Mouse (Mus musculus) embryonic fibroblast, embryonic 13.5 days (primary cell): ENCODE results near the gene Anks1b.

ENCODE experiments used
- CTCF ChIP-seq: IDR thresholded peaks from 2 replicates; pipeline ENCODE4 v1.5.1; 2011; ENCODE audit warnings: mild to moderate bottlenecking, control low read depth, low read length, moderate library complexity, borderline replicate concordance; ENCODE audit not compliant: insufficient read depth
- POLR2A ChIP-seq: IDR thresholded peaks from 2 replicates; pipeline ENCODE4 v1.6.1; 2011; ENCODE audit warnings: low read depth, mild to moderate bottlenecking, control low read depth, low read length, moderate library complexity

DNA sequence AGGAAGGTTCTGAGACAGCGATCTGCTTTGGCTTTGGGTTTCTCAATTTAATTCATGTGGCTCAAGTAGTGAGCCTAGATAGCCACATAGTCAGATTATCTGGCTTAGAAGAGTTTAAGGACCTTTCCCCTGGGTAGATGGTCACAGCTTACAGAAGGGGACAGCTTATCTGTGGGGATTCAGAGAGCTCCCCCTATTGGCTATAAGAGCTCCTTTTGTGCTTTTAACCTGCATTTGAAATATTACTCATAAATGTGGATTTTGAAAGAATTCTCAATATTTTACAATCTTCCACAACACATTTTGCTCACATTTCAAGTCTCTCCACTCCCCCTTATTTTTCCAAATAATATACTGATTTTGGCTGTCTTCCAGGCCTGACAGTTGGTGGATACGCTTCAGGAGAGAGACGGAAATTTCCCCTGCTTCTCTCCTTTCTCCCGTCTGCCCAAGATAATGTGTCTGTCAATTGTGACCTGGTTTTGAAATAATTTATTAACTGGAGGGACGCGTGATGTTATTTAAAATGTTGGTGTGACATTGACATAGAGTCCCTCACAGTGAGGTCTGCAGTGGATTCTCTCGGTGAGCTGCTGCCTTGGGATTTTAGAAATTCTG lies 29.5 kb downstream of the Anks1b start:
- TF ChIP-seq CTCF, result no peak
- TF ChIP-seq POLR2A, result no peak
